Mouse (Mus musculus) CD8-positive naive resting alpha-beta T cell, adult 2 months (primary cell): ENCODE measurements around the gene H2al2a.
"Not testable (repeated sequence)": the region's sequence is repeated elsewhere in the genome, so short reads cannot be mapped to it uniquely, and the experiment has no call there.

Experiments
- DNase-seq, 2 experiments: peaks; one replicate each; pipeline ENCODE4 v3.0.0; 2022; ENCODE audit warnings: low read depth in 2 of 2, low spot score in 2 of 2

Gene H2al2a

GRCm38 (mm10) chr2:17977645-17978044 is 19.1 kb downstream of the H2al2a start:
- DNase-seq, result not testable (repeated sequence)

- DNase-seq, result no peak
These were observed 21.0 kb downstream of the H2al2a start for GRCm38 (mm10) chr2:17975601-17976327.

GRCm38 (mm10) chr2:17973868-17974440 is 22.8 kb downstream of the H2al2a start:
- no peak for DNase-seq

DNA sequence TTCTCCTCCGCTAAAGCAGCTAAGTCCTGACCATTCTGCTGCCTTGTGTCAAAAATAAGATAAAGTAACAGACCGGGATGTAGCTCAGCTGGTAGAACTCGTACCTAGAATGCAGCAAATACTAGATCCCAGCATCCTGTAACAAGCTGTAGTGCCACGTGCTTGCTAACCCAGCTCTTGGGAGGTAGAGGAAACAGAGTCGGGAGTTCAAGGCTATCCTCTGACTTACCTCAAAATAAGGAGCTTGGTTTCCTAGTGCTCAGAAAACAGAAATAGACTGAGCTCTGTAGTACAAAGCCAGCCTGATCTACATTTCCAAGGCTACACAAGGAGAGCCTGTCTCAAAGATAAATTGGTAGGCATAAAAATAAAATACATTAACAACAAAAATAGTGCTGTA is 23.5 kb downstream of the H2al2a start:
- DNase-seq, result no peak

GRCm38 (mm10) chr2:17972843-17973242 is 23.9 kb downstream of the H2al2a start:
- DNase-seq, result no peak

GRCm38 (mm10) chr2:17971407-17971806 is 25.4 kb downstream of the H2al2a start:
- no peak for DNase-seq

GRCm38 (mm10) chr2:17970662-17971061 is 26.1 kb downstream of the H2al2a start:
- DNase-seq, result no peak

DNA sequence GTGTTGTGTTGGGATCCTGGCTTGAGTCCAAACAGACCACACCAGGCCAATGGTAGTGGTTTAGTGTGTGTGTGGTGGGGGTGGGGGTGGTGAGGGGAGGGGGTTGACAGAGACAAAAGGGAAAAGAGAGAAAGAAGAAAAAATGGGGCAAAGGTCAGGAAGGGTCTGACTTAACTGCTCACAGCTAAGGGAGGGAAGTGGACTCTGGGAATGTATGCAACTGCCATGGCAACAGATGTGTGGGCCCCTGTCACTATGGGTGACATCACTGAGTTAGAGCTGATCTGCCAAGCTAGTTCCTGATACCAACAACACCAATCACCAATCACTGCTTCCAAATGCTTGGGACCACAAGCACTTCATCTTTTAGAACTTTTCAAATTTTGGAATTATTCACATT is 26.6 kb downstream of the H2al2a start:
- no peak for DNase-seq

- no peak for DNase-seq
These were observed 28.2 kb downstream of the H2al2a start for GRCm38 (mm10) chr2:17968571-17968970.

GRCm38 (mm10) chr2:17968037-17968436 is 28.7 kb downstream of the H2al2a start:
- not testable (repeated sequence) for DNase-seq

DNA sequence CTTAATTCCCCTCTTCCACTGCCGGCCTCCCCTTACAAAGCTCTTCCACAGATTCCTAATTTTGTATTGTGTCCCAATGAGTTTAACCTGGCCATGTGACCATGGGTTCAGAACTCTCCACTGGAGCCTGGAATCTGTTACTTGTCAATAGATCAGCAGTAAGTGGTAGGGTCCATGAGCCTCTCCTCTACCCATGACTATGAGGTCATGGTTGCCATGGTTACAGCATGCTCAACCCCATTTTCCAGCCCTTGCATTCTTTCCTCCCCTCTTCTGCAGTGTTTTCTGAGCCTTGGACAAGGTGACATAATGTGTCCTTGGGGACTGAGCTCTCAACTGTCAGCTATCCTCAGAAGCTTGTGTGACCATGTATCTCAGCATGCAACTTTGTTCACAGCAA is 37.3 kb downstream of the H2al2a start:
- DNase-seq, result no peak

DNA sequence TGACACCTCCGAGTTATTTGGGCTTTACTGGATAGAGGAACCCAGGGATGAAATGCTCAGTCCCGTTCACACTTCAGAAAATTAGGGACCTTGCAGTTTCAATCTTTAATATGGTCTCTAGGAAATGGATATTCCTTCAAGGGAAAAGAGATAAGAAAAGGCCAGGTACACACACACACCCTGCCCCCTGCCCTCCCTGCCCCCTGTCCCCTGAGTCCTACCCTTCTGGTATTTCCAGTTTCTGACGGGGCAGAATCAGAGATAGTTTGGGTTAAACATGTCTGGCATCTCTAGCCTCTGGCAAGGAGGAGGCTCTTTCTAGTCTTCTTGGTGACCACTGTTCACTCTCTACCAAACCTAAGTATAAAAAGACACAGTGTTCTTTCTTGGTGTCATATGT is 49.9 kb downstream of the H2al2a start:
- no peak for DNase-seq
